Mouse (Mus musculus) liver, postnatal 0 days (tissue): ENCODE measurements at regions not wholly inside any gene's neighbourhood (a gene's known extent, or its start where the extent isn't known, plus 50 kb on each side); places are given as distances from the start of the nearest gene placed in this dataset.

Experiments
- CTCF ChIP-seq: sonication (generic); IDR thresholded peaks from 2 replicates; pipeline ENCODE4 v1.5.1; 2016; ENCODE audit warnings: antibody characterized with exemption, low read depth
- EP300 ChIP-seq: IDR thresholded peaks from 2 replicates; pipeline ENCODE4 v1.6.1; 2016; ENCODE audit warnings: antibody characterized with exemption, low read depth, mild to moderate bottlenecking

DNA sequence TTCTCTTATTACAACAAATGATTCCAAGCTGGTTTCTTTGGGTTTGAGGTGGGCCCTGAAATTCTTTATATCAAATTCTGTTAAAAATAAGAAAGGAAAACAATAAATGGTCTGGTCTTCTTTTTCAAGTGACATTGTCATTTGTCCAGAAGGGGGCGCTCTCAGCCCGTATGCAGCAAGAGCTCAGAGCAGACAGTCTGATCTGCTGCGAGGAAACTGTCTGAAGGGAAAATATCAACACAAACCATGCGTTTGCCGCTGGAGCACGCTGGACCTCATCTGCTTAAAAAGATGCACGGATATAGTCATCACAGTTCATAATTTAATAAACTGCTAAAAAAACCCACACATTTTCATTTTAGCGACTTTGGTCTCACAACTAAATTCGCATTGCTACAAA is 161.2 kb downstream of the Cetn3 start:
- peak; percentile 85 for TF ChIP-seq CTCF
- no peak for TF ChIP-seq EP300
